Mouse (Mus musculus): ENCODE data around the gene Gm5089. TPM values are rescaled to one million over a fixed set of nuclear protein-coding genes. Genes with fewer than 3 reads are reported as not detected.

Gene Gm5089
- polyA plus RNA-seq, 1 experiment, result 0.52 TPM

- TF ChIP-seq POLR2A (IDR thresholded peaks at IDR 0.05; ENCODE audit: borderline replicate concordance, extremely low read depth, insufficient read depth, insufficient read length, poor library complexity, severe bottlenecking) (no peak), CTCF (IDR thresholded peaks at IDR 0.05; ENCODE audit: borderline replicate concordance, extremely low read depth, insufficient read depth, insufficient read length) (no peak)
- DNase-seq (ENCODE audit: low read depth), result peak; percentile 50
Measured at GRCm38 (mm10) chr14:122476822-122477215, 25.9 kb upstream of the Gm5089 start.

GRCm38 (mm10) chr14:122476041-122476821, 25.3 kb upstream of the Gm5089 start:
- peak; percentile 66 for DNase-seq (ENCODE audit: low read depth)
- TF ChIP-seq POLR2A (IDR thresholded peaks at IDR 0.05; ENCODE audit: borderline replicate concordance, extremely low read depth, insufficient read depth, insufficient read length, poor library complexity, severe bottlenecking), result no peak
- TF ChIP-seq CTCF (IDR thresholded peaks at IDR 0.05; ENCODE audit: borderline replicate concordance, extremely low read depth, insufficient read depth, insufficient read length), result no peak

- peak; percentile 62 for DNase-seq (ENCODE audit: low read depth)
- TF ChIP-seq CTCF (IDR thresholded peaks at IDR 0.05; ENCODE audit: borderline replicate concordance, extremely low read depth, insufficient read depth, insufficient read length), result no peak
Measured at GRCm38 (mm10) chr14:122475557-122476040, 24.7 kb upstream of the Gm5089 start.

- TF ChIP-seq POLR2A (IDR thresholded peaks at IDR 0.05; ENCODE audit: borderline replicate concordance, extremely low read depth, insufficient read depth, insufficient read length, poor library complexity, severe bottlenecking), result no peak; the same call in 1 of the 2 replicates
- no peak for TF ChIP-seq CTCF (IDR thresholded peaks at IDR 0.05; ENCODE audit: borderline replicate concordance, extremely low read depth, insufficient read depth, insufficient read length)
- peak; percentile 93 for DNase-seq (ENCODE audit: low read depth)
Measured at GRCm38 (mm10) chr14:122474891-122475556, 24.1 kb upstream of the Gm5089 start, which contains the start of gene Zic2. Zic2 (plus strand) TSS chr14:122475435.

- TF ChIP-seq CTCF (IDR thresholded peaks at IDR 0.05; ENCODE audit: borderline replicate concordance, extremely low read depth, insufficient read depth, insufficient read length) (no peak), POLR2A (IDR thresholded peaks at IDR 0.05; ENCODE audit: borderline replicate concordance, extremely low read depth, insufficient read depth, insufficient read length, poor library complexity, severe bottlenecking) (peak; percentile 24; the same call in 1 of the 2 replicates)
- DNase-seq (ENCODE audit: low read depth), result peak; percentile 96
Measured at GRCm38 (mm10) chr14:122474041-122474890, 23.4 kb upstream of the Gm5089 start.

GRCm38 (mm10) chr14:122473211-122473751, 22.4 kb upstream of the Gm5089 start:
- TF ChIP-seq CTCF (IDR thresholded peaks at IDR 0.05; ENCODE audit: borderline replicate concordance, extremely low read depth, insufficient read depth, insufficient read length), result no peak
- no peak for TF ChIP-seq POLR2A (IDR thresholded peaks at IDR 0.05; ENCODE audit: borderline replicate concordance, extremely low read depth, insufficient read depth, insufficient read length, poor library complexity, severe bottlenecking)
- peak; percentile 63 for DNase-seq (ENCODE audit: low read depth)

GRCm38 (mm10) chr14:122472647-122473046, 21.7 kb upstream of the Gm5089 start:
- TF ChIP-seq CTCF (IDR thresholded peaks at IDR 0.05; ENCODE audit: borderline replicate concordance, extremely low read depth, insufficient read depth, insufficient read length), result no peak
- TF ChIP-seq POLR2A (IDR thresholded peaks at IDR 0.05; ENCODE audit: borderline replicate concordance, extremely low read depth, insufficient read depth, insufficient read length, poor library complexity, severe bottlenecking), result no peak

GRCm38 (mm10) chr14:122472161-122472560, 21.2 kb upstream of the Gm5089 start:
- TF ChIP-seq POLR2A (IDR thresholded peaks at IDR 0.05; ENCODE audit: borderline replicate concordance, extremely low read depth, insufficient read depth, insufficient read length, poor library complexity, severe bottlenecking), result no peak
- TF ChIP-seq CTCF (IDR thresholded peaks at IDR 0.05; ENCODE audit: borderline replicate concordance, extremely low read depth, insufficient read depth, insufficient read length), result no peak
- peak; percentile 77 for DNase-seq (ENCODE audit: low read depth)

More at GRCm38 (mm10) chr14:122472647-122473046, 21.7 kb upstream of the Gm5089 start:
- DNase-seq (ENCODE audit: low read depth), result peak; percentile 55

- peak; percentile 73 for DNase-seq (ENCODE audit: low read depth)
- TF ChIP-seq POLR2A (IDR thresholded peaks at IDR 0.05; ENCODE audit: borderline replicate concordance, extremely low read depth, insufficient read depth, insufficient read length, poor library complexity, severe bottlenecking) (no peak), CTCF (IDR thresholded peaks at IDR 0.05; ENCODE audit: borderline replicate concordance, extremely low read depth, insufficient read depth, insufficient read length) (no peak)
Measured at GRCm38 (mm10) chr14:122471449-122472085, 20.7 kb upstream of the Gm5089 start.
